23 mouse cellular contexts compared by ENCODE assay signal in genomic region chr5:35882391-35882790, GRCm38 (mm10). TPM values are rescaled to one million over a fixed set of nuclear protein-coding genes. Genes with fewer than 3 reads are reported as not detected.
DNase-seq lines count a peak whose midpoint lies in the region; ATAC-seq and TF ChIP-seq lines count a peak whose summit lies in the region.
"Had no signal": no experiment of that assay in that cellular context is flagged by ENCODE, and none has a peak within 500 bp of the region (broad histone marks: within the 10 kb centered on the region; RNA-seq: fewer than 3 reads in every experiment).

No protein-coding gene starts in this region.

- no peaks in the 10 kb centered on the region for H3K4me1 ChIP-seq in kidney, embryonic 16.5 days (ENCODE audit: insufficient read depth, low read length)
- peaks cover 4% of the 10 kb centered on the region; the same call in 1 of the 2 replicates for H3K4me1 ChIP-seq in kidney, adult 2 months (ENCODE audit: control insufficient read depth, insufficient read depth, low read length)

- peak; percentile 56 for DNase-seq in adrenal gland, postnatal 10 days
- no peak for DNase-seq in adrenal gland, adult 8-10 months
- DNase-seq in kidney, adult 18-20 months, result peak; percentile 62
- peak; percentile 89 for DNase-seq in kidney, adult 2 months
- DNase-seq in kidney, postnatal 25 days, result peak; percentile 68 to 86
- DNase-seq in layer of hippocampus, adult 2 months (ENCODE audit: low spot score in 2 of 2), result no peak
- DNase-seq in frontal cortex, postnatal 10 days (ENCODE audit: low spot score in 2 of 2), result no peak
- DNase-seq: adrenal gland, postnatal 25 days; cerebellum, adult 18-20 months; cerebellum, postnatal 36 days; forebrain, postnatal 0 days; heart, postnatal 10 days; liver, postnatal 0 days; midbrain, embryonic 14.5 days; spleen, adult 18-20 months; thymus, adult 2 months had no signal

- H3K9me3 ChIP-seq in kidney, embryonic 16.5 days (ENCODE audit: low read length), result no peaks in the 10 kb centered on the region
- H3K9me3 ChIP-seq: forebrain, embryonic 10.5 days; hindbrain, embryonic 15.5 days; limb, embryonic 13.5 days; megakaryocyte, embryonic 14.5 days had no signal

- H3K27ac ChIP-seq in kidney, embryonic 16.5 days (ENCODE audit: low read length), result no peak overlapping the region
- no peak overlapping the region for H3K27ac ChIP-seq in kidney, adult 2 months (ENCODE audit: insufficient read depth, low read depth, low read length)
- H3K27ac ChIP-seq in layer of hippocampus, adult 2 months, result no peak overlapping the region
- H3K27ac ChIP-seq: forebrain, embryonic 10.5 days; hindbrain, embryonic 15.5 days; limb, embryonic 13.5 days had no signal

- no peak overlapping the region for H3K9ac ChIP-seq in kidney, embryonic 16.5 days (replicated peaks; ENCODE audit: low read length)
- H3K9ac ChIP-seq: forebrain, postnatal 0 days; hindbrain, embryonic 15.5 days; limb, embryonic 13.5 days; liver, postnatal 0 days had no signal

- TF ChIP-seq CTCF in kidney, adult 2 months (conservative IDR thresholded peaks at IDR 0.05; ENCODE audit: insufficient read depth, insufficient read length, low read depth, low read length), result no peak
- TF ChIP-seq CTCF in layer of hippocampus, adult 2 months (conservative IDR thresholded peaks at IDR 0.05), result no peak

- 34% methylated on average over 9 of the region's 9 CpGs for WGBS in kidney, embryonic 16.5 days
- WGBS in kidney, adult 2 months, result 34% methylated on average over 9 of the region's 9 CpGs

- no peak overlapping the region for H3K4me3 ChIP-seq in kidney, embryonic 16.5 days (ENCODE audit: low read length)
- H3K4me3 ChIP-seq in kidney, adult 2 months (ENCODE audit: insufficient read depth, low read depth, low read length), result no peak overlapping the region
- H3K4me3 ChIP-seq in layer of hippocampus, adult 2 months, result no peak overlapping the region
- H3K4me3 ChIP-seq: forebrain, embryonic 10.5 days; hindbrain, embryonic 15.5 days; limb, embryonic 13.5 days; megakaryocyte, embryonic 14.5 days; myocyte had no signal

- H3K27me3 ChIP-seq in kidney, embryonic 16.5 days (ENCODE audit: insufficient read depth, low read length), result no peaks in the 10 kb centered on the region
- H3K27me3 ChIP-seq in kidney, adult 2 months (replicated peaks; ENCODE audit: control insufficient read depth, insufficient read depth, low read length), result no peaks in the 10 kb centered on the region
- H3K27me3 ChIP-seq: hindbrain, embryonic 15.5 days; limb, embryonic 13.5 days had no signal

- ATAC-seq in kidney, embryonic 16.5 days (ENCODE audit: low FRiP score, low TSS enrichment), result no peak
- ATAC-seq: forebrain, postnatal 0 days; liver, postnatal 0 days had no signal

- H3K4me2 ChIP-seq in kidney, embryonic 16.5 days (replicated peaks; ENCODE audit: low read depth, low read length), result no peak overlapping the region
- H3K4me2 ChIP-seq: heart, embryonic 11.5 days; hindbrain, embryonic 15.5 days; limb, embryonic 13.5 days had no signal

- no peak for TF ChIP-seq POLR2A in kidney, adult 2 months (IDR thresholded peaks at IDR 0.05; ENCODE audit: low read depth, low read length)

- no peaks in the 10 kb centered on the region for H3K36me3 ChIP-seq in kidney, embryonic 16.5 days (ENCODE audit: insufficient read depth, low read length)
- no peaks in the 10 kb centered on the region for H3K36me3 ChIP-seq in kidney, adult 2 months (ENCODE audit: control insufficient read depth, insufficient read depth, low read length)
- H3K36me3 ChIP-seq: forebrain, embryonic 10.5 days; hindbrain, embryonic 15.5 days; limb, embryonic 13.5 days had no signal

RNA-seq across cellular contexts. Expression of gene Afap1, which starts 10.7 kb away (rescaled TPM):
- total RNA-seq in adrenal gland, postnatal 10 days (2021), result 10 to 100 TPM; 24.2 to 30.6 TPM
- 10 to 100 TPM; 15.9 to 32.3 (median 22.7) TPM for total RNA-seq in adrenal gland, adult 8-10 months (2022)
- 22.8 and 28.1 TPM in 2 replicates for polyA plus RNA-seq in kidney, embryonic 16.5 days (2015; fragmentation: Nextera tagmentation; extraction: Ambion mirVana)
- polyA plus RNA-seq in kidney, adult 2 months (2012; rRNA removed), result 17.2 and 19.7 TPM in 2 replicates
- total RNA-seq in layer of hippocampus, adult 2 months (2021), result 10 to 100 TPM; 25.9 to 30.4 TPM

Comparison
In these comparisons a context has a peak if more than half of its experiments do, and no peak if none do; other contexts are left out.
1. DNase-seq: peak in adrenal gland, postnatal 10 days (single experiment), kidney, adult 18-20 months (single experiment), kidney, adult 2 months (single experiment) and kidney, postnatal 25 days (2 of 2); none in adrenal gland, adult 8-10 months (single experiment), layer of hippocampus, adult 2 months (0 of 2) and frontal cortex, postnatal 10 days (0 of 2).